Mouse (Mus musculus): Measurements from ENCODE around the gene Olfr603.
"Not testable (repeated sequence)": the region's sequence is repeated elsewhere in the genome, so short reads cannot be mapped to it uniquely, and the experiment has no call there.

The Olfr603 gene

DNA sequence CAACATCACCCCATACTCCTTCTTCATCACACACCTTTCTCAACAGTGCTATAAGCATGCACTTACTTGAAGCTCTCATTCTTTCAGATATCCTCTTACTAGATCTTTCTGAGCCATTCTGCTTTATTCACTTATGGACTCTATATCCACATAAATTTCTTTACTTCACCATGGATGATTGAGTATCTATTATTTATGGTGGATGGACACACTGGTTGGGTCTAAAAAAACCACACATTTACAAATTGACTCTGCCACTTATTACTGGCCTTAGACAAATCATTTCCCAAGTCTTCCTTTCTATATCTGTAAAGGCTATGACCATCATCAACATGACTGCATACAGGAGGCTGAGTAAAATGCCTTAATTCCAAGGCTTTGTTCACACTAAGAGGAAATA is at the start of gene Olfr603:
Gene Olfr603, minus strand, starts transcription at position 101 of the 400 bp plus-strand sequence.
- no peak for DNase-seq

DNA sequence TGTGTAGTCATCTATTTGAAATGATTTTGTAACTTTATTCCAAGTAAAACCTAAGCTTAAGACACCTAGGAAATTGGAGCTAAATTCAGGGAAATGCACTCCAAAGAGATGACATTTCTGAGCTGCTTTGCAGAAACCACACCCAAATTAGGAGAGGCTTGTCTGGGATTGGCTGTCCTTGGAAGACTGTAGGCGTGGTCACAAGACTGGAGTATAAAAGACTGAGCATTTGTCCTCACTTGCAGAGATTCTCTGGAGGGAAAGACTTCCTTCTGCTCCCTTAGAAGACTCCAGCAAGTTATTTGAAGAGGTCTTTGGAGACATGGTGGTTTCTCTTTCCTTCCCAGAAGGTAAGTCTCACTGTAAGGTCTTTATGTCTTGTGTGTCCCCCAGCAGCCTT is 28.8 kb upstream of the Olfr603 start, which contains the start of gene Usp17lc:
Gene Usp17lc, plus strand, starts transcription at position 301 of the 400 bp plus-strand sequence.
- not testable (repeated sequence) for DNase-seq

DNA sequence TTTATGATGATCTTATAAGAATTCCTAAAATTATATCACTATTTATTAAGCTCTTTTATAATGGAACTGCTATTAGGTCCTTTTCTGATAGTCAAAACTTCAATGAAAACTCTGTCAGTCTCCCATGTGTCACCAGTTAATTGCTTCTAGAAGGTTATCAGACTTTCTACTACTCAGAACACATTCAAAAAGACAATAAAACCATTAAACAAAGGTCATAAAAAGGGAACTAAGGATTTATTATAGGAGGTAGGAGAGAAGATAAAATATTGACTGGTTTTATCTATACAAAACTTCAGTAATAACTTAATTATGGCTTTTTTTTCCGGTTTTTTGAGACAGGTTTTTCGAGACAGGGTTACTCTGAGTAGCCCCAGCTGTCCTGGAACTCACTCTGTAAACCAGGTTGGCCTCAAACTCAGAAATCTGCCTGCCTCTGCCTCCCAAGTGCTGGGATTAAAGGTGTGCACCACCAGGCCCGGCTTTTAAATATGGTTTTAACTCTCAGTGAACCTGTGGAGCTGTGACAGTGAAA is 20.6 kb upstream of the Olfr603 start:
- not testable (repeated sequence) for DNase-seq

DNA sequence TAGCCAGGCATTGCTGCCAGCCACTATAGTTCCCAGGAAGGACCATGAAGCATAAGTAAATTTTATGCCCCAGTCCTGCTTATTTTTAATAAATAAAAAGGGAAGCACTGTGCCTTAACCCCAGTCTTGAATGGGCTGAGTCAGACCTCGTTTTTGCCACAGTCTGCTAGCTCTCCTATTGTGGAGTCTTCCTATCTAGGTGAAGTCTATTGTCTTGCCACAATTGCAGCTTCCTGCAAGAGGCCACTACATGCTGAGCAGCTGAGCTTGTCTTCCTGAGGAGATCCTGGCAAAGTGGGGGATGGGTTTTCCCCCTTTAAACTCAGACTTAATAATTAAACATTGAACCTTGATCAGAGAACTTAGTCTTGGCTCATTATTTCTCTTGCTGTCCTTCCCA is 13.0 kb upstream of the Olfr603 start:
- DNase-seq: no peak

DNA sequence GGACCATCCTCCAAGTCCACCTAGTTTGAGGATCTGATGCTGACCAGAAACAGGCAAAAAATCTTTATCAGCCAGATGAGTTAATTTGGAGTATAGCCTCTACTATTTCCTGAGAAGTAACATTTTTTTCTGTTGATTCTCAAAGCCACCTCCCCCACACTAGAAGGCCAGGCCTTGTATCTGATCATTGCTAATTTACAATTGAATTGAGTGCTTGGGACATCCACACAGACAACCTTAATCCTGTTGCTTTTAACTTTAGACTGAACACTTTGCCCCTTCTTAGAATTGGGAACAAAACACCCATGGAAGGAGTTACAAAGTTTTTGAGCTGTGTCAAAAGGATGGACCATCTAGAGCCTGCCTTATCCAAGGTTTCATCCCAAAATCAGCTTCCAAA is 11.8 kb upstream of the Olfr603 start:
- DNase-seq: no peak

DNA sequence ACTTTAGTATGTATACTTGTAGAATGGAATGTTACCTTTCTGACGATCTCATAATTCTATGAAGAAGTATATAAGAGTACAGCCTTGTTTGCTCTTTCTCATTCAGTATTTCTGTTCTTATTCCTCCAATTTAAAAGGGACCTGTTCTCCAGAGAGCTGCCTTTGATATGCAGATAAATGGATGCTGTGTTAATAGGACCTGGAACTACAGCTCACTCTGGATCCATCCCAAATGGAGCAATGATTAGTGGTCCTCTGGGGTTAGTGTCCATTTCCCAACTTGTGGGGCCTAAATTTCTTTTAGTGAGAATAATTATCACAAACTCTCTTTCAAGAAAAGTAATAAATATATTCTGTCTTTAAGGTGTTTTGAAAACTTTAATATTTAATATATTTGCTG is 23.4 kb downstream of the Olfr603 start, which contains the start of gene Olfr601:
Gene Olfr601, minus strand, starts transcription at position 101 of the 400 bp plus-strand sequence.
- no peak for DNase-seq

DNA sequence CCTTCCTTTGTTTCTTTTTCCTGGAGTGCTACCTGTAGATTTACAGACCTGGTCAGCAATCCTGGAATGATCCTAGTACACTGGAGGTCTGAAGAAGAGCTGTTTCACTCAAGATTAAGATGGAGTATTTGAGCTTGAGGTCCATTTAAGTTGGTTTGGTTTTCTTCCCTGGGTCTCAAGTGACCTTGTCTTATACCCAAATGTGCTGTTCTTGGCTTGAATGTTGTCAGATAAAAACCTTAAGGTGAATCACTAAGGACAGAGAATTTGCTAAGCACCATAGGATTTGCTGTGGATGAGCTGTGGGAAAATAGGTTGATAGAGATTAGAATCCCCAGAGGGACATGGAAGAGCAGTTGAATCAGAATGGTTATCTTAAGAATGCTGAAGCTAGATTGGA is 36.4 kb downstream of the Olfr603 start, which contains the start of gene Olfr600:
Gene Olfr600, minus strand, starts transcription at position 101 of the 400 bp plus-strand sequence.
- no peak for DNase-seq

DNA sequence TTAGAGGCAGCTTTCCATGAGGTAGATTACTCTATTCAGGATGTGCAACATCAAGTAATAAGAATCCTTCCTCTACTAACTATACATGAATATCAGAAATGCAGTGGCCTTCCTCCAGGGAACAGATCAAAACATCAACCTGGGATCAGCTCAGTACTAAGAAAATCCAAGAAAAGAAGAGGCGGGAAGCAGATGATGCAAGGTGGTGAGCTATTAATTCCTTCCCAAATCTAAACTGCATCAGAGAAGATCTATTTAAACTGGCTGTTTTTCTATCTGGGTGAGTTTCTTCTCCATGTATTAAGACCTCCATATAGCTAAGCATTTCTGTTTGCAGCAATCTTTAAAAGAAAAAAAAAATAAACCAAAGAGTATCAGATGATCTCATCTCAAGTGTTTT is 50.4 kb downstream of the Olfr603 start, which contains the start of gene Olfr599:
Gene Olfr599, plus strand, starts transcription at position 301 of the 400 bp plus-strand sequence.
- no peak for DNase-seq
